Mouse (Mus musculus) right cerebral cortex, adult 2 months (tissue): ENCODE results near the gene H2-Q2.
A peak's percentile ranks its signal among the peaks of the same experiment; 100 is the strongest.
"Not testable (repeated sequence)": the region's sequence is repeated elsewhere in the genome, so short reads cannot be mapped to it uniquely, and the experiment has no call there.

Experiments used
- DNase-seq, 2 experiments: peaks; one replicate each; pipeline ENCODE4 v3.0.0; 2021 to 2022; ENCODE audit warnings: low spot score in 2 of 2

Gene H2-Q2

DNA sequence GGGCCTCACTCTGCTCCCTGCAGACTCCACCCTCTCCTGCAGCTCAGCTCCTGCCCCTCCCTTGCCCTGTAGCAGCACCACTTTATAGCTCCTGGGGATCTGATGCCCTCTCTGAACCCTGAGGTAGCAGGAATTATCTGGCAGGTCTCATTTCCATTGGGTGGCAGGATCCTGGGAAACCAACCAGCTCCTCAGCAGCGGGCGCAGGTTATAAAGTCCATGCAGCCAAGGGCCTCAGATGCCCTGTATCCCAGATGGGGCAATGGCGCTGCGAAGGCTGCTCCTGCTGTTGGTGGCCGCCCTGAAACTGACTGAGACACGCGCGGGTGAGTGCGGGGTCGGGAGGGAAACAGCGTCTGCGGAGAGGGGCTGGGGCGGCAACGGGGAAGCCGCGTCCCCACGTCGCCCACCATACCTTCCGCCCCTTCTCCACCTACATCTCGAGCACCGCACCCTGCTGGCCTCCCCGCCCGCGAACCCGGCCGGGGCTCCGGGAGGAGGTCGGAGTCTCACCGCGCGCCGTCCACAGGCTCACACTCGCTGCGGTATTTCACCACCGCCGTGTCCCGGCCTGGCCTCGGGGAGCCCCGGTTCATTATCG, at the start of gene H2-Q2:
H2-Q2 (plus strand) TSS at position 172 of the 601 bp plus-strand sequence.
- DNase-seq = no peak

DNA sequence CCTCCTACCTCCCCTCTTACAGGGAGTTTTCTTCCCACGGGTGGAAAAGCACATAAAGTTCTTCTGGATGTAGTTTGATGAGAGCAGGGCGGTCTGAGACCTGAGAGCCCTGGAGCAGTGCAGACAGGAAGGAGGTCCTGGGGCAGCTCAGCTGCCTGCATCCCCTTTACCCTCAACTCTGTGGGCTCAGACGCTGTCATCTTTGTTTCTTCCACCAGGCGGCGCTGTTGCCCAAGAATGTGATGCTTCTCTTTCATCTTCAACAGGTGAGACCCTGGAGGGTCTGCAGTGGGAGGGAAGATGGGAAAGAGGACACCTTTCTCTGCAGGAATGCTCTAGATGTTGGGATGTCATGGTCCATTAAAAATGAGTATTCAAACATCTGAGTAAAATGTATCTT, 46.2 kb upstream of the H2-Q2 start:
- DNase-seq = peak; percentile 45 to 60

DNA sequence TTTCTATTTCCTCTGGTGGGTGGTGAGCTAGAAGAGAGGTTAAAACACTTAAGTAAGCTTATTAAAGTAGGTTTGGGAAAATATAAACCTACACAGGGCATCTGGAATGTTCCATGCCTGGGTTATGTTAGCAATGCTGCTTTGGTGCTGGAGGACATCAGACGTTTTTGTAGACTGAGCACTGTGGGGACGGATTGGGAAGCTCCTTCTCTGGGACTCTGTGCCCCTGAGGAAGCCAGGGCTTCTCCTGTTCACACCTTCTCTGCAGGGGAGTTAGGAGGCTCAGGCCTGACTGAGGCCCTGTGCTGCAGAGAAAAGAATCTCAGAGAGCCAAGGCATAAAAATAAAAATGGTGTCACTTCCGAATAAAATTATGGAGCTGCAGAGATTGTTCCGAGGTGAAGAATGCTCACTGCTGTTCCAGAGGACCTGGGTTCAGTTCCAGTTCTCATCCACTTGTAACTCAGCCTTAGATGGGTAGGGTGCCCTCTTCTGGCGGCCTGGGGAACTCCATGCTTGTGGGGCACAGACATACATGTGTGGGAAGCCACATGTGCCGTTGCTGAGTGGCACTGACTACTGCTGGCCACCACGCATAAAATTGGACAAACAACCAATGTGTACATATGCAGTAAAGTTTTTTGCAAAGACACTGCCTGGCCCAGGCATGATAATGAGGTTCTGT, 41.6 kb upstream of the H2-Q2 start:
- not testable (repeated sequence) for DNase-seq

DNA sequence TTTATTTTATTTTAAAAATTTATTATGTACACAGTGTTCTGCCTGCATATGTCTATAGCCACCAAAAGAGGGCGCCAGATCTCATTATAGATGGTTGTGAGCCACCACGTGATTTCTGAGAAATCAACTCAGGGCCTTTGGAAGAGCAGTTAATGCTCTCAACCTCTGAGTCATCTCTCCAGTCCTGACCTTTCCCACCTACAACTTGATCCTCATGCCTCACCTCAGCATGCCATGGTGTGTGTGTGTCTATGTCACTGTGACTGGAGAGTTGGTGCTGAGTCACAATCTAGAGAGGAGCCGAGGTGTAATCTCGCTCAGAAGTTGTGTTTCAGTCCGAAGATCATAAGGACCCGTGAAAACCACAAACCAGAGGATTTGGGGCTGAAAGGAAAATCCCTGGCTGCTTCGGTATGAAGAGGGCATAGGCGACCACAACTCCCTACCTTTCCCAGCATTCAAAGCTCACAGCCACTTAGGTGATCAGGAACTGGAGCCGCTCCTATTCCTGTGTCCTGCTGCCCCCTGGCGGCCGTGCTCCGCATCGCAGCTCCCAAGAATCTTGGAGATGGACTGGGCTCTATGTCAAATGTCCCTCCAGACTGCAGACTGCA, 40.3 kb upstream of the H2-Q2 start:
- peak; percentile 88 to 96 for DNase-seq

DNA sequence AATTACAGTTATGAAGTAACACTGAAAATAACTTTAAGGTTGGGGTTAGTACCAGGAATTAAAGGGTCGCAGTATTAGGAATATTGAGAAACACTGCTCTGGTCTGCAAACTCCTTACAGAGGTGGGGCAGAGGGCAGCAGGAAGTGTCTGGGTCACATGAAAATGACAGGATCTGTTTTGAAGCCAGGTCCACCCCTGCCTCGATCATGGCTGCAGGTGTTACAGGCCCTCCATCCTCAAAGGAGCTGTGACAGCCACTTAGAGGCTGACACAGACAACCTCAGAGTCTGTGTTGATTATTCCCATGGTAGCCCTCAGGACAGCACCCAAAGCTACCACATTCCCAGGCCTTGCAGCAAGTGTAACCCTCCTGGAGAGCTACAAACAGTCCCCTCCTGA, 38.8 kb upstream of the H2-Q2 start:
- no peak for DNase-seq

DNA sequence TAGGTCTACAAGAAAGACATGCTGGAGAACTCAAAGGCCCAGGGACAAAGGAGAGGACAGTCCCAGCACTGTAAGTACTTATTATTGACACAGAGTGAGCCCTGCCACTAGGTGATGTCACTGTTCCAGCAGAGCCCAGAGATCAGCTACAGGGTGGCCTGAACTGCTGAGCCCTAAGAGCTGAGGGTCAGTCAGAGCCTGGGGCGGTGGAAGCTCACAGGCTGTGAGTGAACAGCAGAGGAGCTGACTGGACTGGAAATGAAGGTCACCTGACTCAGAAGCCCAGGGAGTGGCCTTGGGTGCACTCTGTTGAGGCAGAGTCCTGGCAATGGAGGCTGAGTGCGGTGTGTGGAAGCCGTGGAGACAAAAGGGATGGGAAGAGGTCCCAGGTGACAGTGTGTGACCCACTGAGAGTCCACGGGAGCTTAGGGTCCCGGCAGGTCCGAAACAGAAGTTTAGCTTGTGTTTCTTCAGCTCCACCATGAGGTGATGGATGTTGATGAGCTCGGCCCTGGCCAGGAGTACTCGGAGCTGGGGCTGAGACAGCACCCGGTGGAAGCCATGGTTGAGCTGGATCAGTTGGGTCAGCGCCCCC, 38.2 kb upstream of the H2-Q2 start:
- no peak for DNase-seq

DNA sequence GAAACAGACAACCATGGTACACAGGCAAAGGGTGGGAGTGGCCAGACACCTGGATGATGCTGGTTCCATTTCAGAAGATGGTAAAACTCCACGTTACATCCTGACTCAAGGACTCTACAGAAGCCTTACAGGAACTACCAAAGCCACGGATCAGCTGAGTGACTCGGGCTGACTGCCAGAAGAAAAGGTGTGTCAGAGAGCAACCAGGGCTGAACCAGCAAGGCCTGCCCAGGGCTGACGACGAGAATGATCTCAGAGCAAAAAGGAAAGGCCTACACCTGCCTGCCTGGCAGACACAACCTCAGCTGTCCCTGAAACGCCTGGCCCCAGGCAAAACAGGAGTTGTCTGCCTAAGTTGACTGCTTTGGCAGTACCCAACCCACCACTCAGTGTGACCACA, 37.6 kb upstream of the H2-Q2 start:
- no peak for DNase-seq

DNA sequence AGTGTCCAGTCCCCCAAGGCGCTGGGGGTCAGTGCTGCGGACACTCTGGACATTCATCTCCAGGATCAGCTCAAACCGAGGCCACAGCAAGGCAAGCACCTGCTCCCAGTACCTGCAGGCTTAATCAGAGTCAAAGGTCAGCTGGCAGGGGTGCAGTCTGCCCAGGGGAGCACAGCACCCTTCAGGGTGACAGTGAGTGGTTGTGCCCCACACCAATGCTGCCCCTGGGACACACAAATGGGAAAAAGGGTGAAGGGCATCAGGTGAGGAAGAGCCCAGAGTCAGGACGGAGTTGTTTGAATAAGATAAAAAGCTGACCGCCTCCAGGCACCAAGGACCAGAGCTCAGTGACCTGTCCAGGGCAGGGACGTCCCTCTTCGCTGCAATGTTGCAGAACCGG, 37.1 kb upstream of the H2-Q2 start:
- not testable (repeated sequence) for DNase-seq

DNA sequence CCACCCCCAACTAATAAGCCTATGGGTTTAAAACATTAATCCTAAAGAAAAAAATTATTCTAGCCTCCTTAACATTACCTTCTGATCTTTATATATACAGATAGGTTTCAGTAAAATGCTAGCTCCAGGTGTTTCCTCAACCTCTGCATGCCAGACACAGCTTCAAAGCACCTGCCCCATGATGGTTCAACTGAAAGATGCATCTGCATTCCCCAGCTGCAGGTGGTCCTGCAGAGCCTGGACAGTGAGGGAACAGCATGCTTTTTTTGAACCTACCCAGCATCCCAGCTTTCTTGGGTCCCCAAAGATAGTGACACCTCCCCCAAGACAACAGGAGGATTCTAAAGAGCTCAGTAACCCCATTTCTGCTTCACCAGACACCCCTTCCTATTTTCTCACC, 23.4 kb upstream of the H2-Q2 start:
- DNase-seq = no peak

DNA sequence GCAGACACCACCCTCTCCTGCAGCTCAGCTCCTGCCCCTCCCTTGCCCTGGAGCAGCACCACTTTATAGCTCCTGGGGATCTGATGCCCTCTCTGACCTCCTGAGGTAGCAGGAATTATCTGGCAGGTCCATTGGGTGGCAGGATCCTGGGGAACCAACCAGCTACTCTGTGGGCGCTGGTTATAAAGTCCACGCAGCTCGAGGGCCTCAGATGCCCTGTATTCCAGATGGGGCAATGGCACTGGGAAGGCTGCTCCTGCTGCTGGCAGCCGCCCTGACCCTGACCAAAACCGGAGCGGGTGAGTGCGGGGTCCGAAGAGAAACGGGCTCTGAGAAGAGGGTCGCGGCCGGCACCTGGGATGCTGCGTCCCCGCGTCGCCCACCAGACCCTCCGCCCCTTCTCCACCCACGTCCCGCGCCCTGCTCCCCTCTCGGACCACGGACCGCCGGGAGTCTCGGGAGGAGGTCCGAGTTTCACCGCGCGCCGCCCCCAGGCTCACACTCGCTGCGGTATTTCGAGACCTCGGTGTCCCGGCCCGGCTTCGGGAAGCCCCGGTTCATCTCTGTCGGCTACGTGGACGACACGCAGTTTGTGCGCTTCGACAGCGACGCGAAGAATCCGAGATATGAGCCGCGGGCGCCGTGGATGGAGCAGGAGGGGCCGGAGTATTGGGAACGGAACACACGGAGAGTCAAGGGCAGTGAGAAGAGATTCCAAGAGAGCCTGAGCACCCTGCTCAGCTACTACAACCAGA, 21.5 kb upstream of the H2-Q2 start, which contains the start of gene H2-Q1:
H2-Q1 (plus strand) TSS at position 79 of the 755 bp plus-strand sequence.
- DNase-seq = no peak

DNA sequence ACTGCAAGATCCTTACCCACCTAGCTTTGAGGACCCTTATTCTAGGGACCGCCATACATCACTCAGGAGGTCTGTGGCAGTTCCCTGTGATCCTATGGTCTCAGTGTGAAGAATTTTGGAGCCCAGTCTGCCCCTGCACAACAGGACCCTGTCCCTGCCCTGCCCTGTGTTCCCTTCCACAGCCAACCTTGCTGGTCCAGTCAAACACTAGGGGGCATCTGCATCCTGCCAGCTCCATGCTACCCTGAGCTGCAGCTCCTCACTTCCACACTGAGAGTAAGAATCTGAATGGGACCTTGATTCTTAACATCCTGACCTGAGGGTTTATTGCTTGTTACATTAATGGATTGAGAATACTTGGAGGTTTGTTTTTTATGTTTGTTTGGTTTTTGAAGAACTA, 16.9 kb upstream of the H2-Q2 start:
- DNase-seq = not testable (repeated sequence)

DNA sequence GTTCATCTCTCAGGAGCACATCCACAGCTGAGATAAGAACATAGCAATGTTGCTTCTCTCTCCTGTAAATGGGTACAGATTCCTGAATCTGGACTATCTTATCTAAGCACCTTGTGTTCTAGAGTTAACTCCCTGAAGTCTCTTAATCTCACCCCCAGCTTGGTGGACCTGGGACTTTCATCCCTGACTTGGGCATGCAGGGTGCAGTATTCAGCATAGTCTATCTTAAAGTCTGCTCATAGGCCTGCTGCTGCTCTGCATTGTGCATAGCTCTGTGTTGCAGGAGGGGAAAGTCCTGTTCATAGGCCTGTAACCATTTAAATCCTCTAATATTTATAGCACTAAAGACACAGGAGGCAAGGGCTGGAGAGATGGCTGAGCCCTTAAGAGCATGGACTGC, 16.0 kb upstream of the H2-Q2 start:
- DNase-seq = not testable (repeated sequence)

DNA sequence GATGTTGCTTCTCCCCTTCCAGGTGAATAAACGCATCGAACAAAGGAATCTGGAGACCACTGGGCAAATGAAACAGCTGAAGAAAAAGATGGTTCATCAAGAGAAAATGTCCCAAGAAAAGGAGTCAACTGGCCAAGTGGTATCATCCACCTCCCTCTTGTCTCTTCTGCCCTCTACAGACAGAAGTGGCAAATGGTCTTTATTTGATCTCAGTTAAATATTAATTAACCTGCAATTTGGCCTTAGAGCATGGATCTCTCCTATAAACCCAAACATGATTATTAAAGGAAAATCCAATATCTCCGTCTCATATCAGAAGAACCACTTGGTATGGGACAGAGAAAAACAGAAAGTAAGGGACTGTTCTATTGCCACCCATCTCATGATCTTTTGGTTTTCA, 12.3 kb upstream of the H2-Q2 start:
- DNase-seq = not testable (repeated sequence)

DNA sequence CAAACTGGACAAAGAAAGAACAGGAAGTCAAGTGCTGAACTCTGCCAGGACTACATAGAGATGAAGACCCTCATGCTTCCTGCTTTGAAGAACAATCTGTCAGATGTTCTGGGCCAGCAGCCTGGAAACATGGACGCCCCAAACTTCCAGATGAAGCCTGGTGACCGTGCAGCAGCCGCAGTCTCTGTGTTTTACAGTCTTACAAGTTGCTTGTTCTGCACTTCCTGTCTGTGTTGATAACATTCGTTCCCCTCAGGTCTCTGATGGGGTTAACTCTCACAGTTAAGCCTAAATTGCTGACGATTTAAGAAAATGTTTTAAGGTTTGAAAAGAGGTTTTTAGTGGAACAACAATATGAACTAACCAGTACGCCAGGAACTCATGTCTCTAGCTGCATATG, 10.5 kb upstream of the H2-Q2 start:
- not testable (repeated sequence) for DNase-seq

DNA sequence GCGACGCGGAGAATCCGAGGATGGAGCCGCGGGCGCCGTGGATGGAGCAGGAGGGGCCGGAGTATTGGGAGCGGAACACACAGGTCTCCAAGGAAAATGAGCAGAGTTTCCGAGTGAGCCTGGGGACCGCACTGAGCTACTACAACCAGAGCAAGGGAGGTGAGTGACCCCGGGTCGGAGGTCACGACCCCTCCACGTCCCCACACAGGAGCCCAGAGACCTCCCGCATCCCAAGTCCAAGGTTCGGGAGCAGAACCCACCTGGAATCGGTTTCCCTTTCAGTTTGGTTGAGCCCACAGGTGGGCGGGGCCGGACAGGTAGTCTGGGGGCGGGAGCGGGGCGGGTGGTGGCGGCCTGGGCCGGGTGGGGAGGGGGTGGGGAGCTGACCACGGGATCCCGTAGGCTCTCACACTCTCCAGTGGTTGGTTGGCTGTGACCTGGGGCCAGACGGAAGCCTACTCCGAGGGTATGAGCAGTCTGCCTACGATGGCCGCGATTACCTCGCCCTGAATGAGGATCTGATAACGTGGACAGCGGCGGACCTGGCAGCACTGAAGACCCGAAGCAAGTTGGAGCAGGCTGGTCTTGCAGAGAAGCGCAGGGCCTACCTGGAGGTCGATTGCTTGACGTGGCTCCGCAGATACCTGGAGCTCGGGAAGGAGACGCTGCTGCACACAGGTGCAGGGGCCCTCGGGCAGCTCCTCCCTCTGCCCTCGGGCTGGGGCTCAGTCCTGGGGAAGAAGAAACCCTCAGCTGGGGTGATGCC, 852 bp downstream of the H2-Q2 start:
- no peak for DNase-seq

DNA sequence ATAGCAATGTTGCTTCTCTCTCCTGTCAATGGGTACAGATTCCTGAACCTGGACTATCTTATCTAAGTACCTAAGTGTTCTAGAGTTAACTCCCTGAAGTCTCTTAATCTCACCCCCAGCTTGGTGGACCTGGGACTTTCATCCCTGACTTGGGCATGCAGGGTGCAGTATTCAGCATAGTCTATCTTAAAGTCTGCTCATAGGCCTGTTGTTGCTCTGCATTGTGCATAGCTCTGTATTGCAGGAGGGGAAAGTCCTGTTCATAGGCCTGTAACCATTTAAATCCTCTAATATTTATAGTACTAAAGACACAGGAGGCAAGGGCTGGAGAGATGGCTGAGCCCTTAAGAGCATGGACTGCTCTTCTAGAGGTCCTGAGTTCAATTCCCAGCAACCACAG, 5.6 kb downstream of the H2-Q2 start:
- not testable (repeated sequence) for DNase-seq

DNA sequence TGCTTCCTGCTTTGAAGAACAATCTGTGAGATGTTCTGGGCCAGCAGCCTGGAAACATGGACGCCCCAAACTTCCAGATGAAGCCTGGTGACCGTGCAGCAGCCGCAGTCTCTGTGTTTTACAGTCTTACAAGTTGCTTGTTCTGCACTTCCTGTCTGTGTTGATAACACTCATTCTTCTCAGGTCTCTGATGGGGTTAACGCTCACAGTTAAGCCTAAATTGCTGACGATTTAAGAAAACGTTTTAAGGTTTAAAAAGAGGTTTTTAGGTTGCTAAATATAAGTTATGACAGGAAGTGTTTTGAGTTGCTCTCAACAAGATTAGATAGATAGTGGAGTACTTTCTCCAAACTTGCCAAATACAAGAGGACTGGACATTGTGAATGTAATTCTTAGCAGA, 11.2 kb downstream of the H2-Q2 start:
- DNase-seq = not testable (repeated sequence)

DNA sequence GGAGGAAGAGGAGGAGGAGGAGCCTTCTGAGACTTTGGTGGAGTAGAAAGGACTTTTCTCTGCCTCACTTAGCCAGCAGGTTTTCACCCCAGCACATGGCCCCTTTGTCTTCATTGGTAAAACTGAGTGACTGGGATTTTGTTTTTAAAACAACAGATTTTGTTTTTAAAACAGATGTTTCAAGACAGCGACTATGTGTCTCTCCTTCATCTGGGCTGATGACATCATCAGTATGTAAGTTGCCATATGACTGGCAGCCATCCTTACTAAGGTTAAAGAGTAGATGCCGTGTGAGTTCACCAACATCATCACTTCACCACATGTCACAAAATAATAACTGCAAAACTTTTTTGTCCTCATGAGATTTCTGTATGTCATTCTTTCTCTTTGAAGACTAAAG, 12.0 kb downstream of the H2-Q2 start:
- no peak for DNase-seq

DNA sequence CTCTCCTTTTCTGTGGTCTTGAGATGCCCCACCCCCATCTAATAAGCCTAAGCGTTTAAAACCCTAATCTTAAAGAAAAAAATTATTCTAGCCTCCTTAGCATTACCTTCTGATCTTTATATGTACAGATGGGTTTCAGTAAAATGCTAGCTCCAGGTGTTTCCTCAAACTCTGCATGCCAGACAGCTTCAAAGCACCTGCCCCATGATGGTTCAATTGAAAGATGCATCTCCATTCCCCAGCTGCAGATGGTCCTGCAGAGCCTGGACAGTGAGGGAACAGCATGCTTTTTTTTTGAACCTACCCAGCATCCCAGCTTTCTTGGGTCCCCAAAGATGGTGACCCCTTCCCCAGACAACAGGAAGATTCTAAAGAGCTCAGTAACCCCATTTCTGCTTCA, 15.0 kb downstream of the H2-Q2 start:
- DNase-seq = no peak

DNA sequence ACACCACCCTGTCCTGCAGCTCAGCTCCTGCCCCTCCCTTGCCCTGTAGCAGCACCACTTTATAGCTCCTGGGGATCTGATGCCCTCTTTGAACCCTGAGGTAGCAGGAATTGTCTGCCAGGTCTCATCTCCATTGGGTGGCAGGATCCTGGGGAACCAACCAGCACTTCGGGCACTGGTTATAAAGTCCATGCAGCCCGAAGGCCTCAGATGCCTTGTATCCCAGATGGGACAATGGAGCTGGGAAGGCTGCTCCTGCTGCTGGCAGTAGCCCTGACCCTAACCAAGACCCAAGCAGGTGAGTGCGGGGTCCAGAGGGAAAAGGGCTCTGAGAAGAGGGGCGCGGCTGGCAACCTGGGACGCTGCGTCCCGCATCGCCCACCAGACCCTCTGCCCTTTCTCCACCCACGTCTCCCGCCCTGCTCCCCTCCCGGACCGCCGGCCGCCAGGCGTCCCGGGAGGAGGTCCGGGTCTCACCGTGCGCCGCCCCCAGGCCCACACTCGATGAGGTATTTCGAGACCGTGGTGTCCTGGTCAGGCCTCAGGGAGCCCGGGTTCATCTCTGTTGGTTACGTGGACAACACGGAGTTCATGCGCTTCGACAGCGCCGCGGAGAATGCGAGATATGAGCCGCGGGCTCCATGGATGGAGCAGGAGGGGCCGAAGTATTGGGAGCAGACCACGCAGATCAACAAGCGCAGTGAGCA, 16.9 kb downstream of the H2-Q2 start:
- DNase-seq = no peak

DNA sequence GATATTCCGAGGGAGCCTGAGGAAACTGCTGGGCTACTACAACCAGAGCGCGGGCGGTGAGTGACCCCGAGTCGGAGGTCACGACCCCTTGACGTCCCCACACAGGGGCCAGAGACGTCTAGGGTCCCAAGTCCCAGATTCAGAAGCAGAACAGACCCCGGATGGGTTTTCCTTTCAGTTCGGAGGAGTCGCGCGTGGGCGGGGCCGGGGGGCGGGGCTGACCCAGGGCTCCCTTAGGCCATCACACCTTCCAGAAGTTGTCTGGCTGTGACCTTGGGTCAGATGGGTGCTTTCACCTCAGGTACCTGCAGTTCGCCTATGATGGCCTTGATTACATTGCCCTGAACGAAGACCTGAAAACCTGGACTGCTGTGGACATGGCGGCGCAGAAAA, 17.4 kb downstream of the H2-Q2 start:
- no peak for DNase-seq
